In the genomic region with DNA sequence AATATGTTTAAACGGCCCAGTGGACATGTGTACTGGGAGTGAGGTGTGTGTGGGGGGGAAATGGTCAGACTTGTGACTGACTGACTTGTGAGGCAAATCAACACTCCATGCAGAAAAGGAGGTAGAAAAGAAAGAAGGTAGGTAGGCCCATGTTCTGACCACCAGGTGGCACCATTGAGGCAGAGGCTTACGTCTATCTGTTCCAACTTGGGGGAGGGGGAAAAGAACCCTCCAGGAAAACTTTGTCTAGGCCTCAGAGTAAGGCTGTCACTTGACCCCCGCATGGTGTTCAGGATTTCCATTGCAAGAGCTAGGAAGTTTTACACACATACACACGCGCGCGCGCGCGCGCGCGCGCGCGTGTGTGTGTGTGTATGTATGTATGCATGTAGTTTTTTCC, we compare ENCODE assay signal across 8 mouse cellular contexts. TPM values are rescaled to one million over a fixed set of nuclear protein-coding genes. Genes with fewer than 3 reads are reported as not detected.
DNase-seq lines count a peak whose midpoint lies in the region; ATAC-seq and TF ChIP-seq lines count a peak whose summit lies in the region.

No protein-coding gene starts in this region.

- H3K9ac ChIP-seq in heart, embryonic 13.5 days, result peak overlapping the region; percentile 70
- H3K9ac ChIP-seq in kidney, postnatal 0 days (ENCODE audit: low read depth, low read length), result no peak overlapping the region
- peak overlapping the region; percentile 22; the same call in 1 of the 2 replicates for H3K9ac ChIP-seq in liver, embryonic 13.5 days
- H3K9ac ChIP-seq in stomach, postnatal 0 days (ENCODE audit: low read length), result peak overlapping the region; percentile 35

- 20% methylated on average over 16 of the region's 16 CpGs for WGBS in heart, embryonic 13.5 days
- WGBS in kidney, postnatal 0 days, result 15% methylated on average over 16 of the region's 16 CpGs
- WGBS in liver, embryonic 13.5 days (ENCODE audit: insufficient replicate concordance), result 7% methylated on average over 16 of the region's 16 CpGs
- 11% methylated on average over 16 of the region's 16 CpGs for WGBS in stomach, postnatal 0 days

- no peak overlapping the region for H3K27ac ChIP-seq in heart, embryonic 13.5 days (replicated peaks)
- H3K27ac ChIP-seq in kidney, postnatal 0 days, result no peak overlapping the region
- H3K27ac ChIP-seq in liver, embryonic 13.5 days, result no peak overlapping the region
- H3K27ac ChIP-seq in stomach, postnatal 0 days (replicated peaks), result no peak overlapping the region

- H3K4me2 ChIP-seq in heart, embryonic 13.5 days, result peak overlapping the region; percentile 93
- peak overlapping the region; percentile 67 for H3K4me2 ChIP-seq in kidney, postnatal 0 days (ENCODE audit: low read length)
- peak overlapping the region; percentile 98 for H3K4me2 ChIP-seq in liver, embryonic 13.5 days
- peak overlapping the region; percentile 79 for H3K4me2 ChIP-seq in stomach, postnatal 0 days (replicated peaks; ENCODE audit: low read depth)

- TF ChIP-seq CTCF in kidney, postnatal 0 days (IDR thresholded peaks at IDR 0.05; ENCODE audit: low read depth), result peak; percentile 97
- TF ChIP-seq CTCF in stomach, postnatal 0 days (IDR thresholded peaks at IDR 0.05; ENCODE audit: low read depth), result peak; percentile 96

- H3K4me3 ChIP-seq in heart, embryonic 13.5 days, result peak overlapping the region; percentile 82
- peak overlapping the region; percentile 66; the same call in 1 of the 2 replicates for H3K4me3 ChIP-seq in kidney, postnatal 0 days (replicated peaks; ENCODE audit: low read depth, low read length)
- H3K4me3 ChIP-seq in liver, embryonic 13.5 days (replicated peaks), result peak overlapping the region; percentile 72
- H3K4me3 ChIP-seq in stomach, postnatal 0 days (ENCODE audit: low read depth, low read length), result peak overlapping the region; percentile 72

- no peaks in the 10 kb centered on the region for H3K27me3 ChIP-seq in heart, embryonic 13.5 days (replicated peaks)
- H3K27me3 ChIP-seq in kidney, postnatal 0 days (ENCODE audit: insufficient read depth, low read length), result no peaks in the 10 kb centered on the region
- H3K27me3 ChIP-seq in liver, embryonic 13.5 days, result no peaks in the 10 kb centered on the region
- H3K27me3 ChIP-seq in stomach, postnatal 0 days (ENCODE audit: control insufficient read depth, insufficient read depth, low read length), result no peaks in the 10 kb centered on the region

- H3K36me3 ChIP-seq in heart, embryonic 13.5 days, result no peaks in the 10 kb centered on the region
- no peaks in the 10 kb centered on the region for H3K36me3 ChIP-seq in kidney, postnatal 0 days (ENCODE audit: insufficient read depth, low read length)
- no peaks in the 10 kb centered on the region for H3K36me3 ChIP-seq in liver, embryonic 13.5 days
- H3K36me3 ChIP-seq in stomach, postnatal 0 days (ENCODE audit: control insufficient read depth, insufficient read depth, low read length), result no peaks in the 10 kb centered on the region

- peak; percentile 50 for ATAC-seq in CD4-positive, CD25-positive, alpha-beta regulatory T cell, adult 4 months
- ATAC-seq in erythroblast, adult 5-6 weeks (replicated peaks; ENCODE audit: low FRiP score, poor library complexity, severe bottlenecking), result peak; percentile 67; the same call in 1 of the 2 replicates
- no peak for ATAC-seq in heart, embryonic 13.5 days (ENCODE audit: extremely low read depth, insufficient number of reproducible peaks, low FRiP score, low TSS enrichment)
- ATAC-seq in kidney, postnatal 0 days (replicated peaks; ENCODE audit: low FRiP score, low read depth), result peak; percentile 48
- no peak for ATAC-seq in liver, embryonic 13.5 days (ENCODE audit: low read depth)
- peak; percentile 46 for ATAC-seq in stomach, postnatal 0 days (ENCODE audit: low FRiP score, low TSS enrichment)

- DNase-seq in brain, adult 2 months (ENCODE audit: low read depth, low spot score), result peak; percentile 90
- DNase-seq in kidney, postnatal 0 days (ENCODE audit: low spot score), result peak; percentile 92
- peak; percentile 58 for DNase-seq in liver, embryonic 13.5 days
- peak; percentile 79 for DNase-seq in neural tube, embryonic 10.5 days (ENCODE audit: extremely low spot score, low spot score)
- DNase-seq in stomach, postnatal 0 days (ENCODE audit: low spot score), result peak; percentile 77

- H3K9me3 ChIP-seq in heart, embryonic 13.5 days, result no peaks in the 10 kb centered on the region
- no peaks in the 10 kb centered on the region for H3K9me3 ChIP-seq in kidney, postnatal 0 days (replicated peaks; ENCODE audit: low read length)
- no peaks in the 10 kb centered on the region for H3K9me3 ChIP-seq in liver, embryonic 13.5 days (replicated peaks)
- H3K9me3 ChIP-seq in stomach, postnatal 0 days (ENCODE audit: control insufficient read depth, low read length), result no peaks in the 10 kb centered on the region

- peaks cover 32% of the 10 kb centered on the region for H3K4me1 ChIP-seq in heart, embryonic 13.5 days
- 0 out of 2 replicates have a peak, but pooled peaks cover 6% of the 10 kb centered on the region for H3K4me1 ChIP-seq in kidney, postnatal 0 days (replicated peaks; ENCODE audit: insufficient read depth, low read length)
- H3K4me1 ChIP-seq in liver, embryonic 13.5 days (replicated peaks), result peaks cover 33% of the 10 kb centered on the region
- peaks cover 5% of the 10 kb centered on the region; the same call in 1 of the 2 replicates for H3K4me1 ChIP-seq in stomach, postnatal 0 days (replicated peaks; ENCODE audit: control insufficient read depth, insufficient read depth)

- no peak for TF ChIP-seq EP300 in stomach, postnatal 0 days (optimal IDR thresholded peaks at IDR 0.05)

RNA-seq across cellular contexts. Expression of a gene that starts 1.8 kb away (rescaled TPM):
- polyA plus RNA-seq in CD4-positive, CD25-positive, alpha-beta regulatory T cell, adult 4 months (2017; shearing (Covaris generic)), result 1 to 10 TPM; 3.0 to 3.6 TPM
- 6.3 and 10.2 TPM in 2 replicates for total RNA-seq in erythroblast, adult 5-6 weeks (2015; ENCODE audit: low replicate concordance)
- total RNA-seq in erythroblast, adult 5-6 weeks (2017; ENCODE audit: low replicate concordance), result 6.3 and 6.5 TPM in 2 replicates
- polyA plus RNA-seq in heart, embryonic 13.5 days (2015; fragmentation: Nextera tagmentation; extraction: Ambion mirVana), result 3.0 and 3.2 TPM in 2 replicates
- 6.1 and 8.1 TPM in 2 replicates for polyA plus RNA-seq in kidney, postnatal 0 days (2015; fragmentation: Nextera tagmentation; extraction: Ambion mirVana)
- polyA plus RNA-seq in liver, embryonic 13.5 days (2015; fragmentation: Nextera tagmentation; extraction: Ambion mirVana), result 1.6 and 1.9 TPM in 2 replicates
- 8.5 and 9.4 TPM in 2 replicates for polyA plus RNA-seq in stomach, postnatal 0 days (2015; fragmentation: Nextera tagmentation; extraction: Ambion mirVana)

RNA-seq across cellular contexts. Expression of a gene that starts 54.7 kb away (rescaled TPM):
- not detected for polyA plus RNA-seq in CD4-positive, CD25-positive, alpha-beta regulatory T cell, adult 4 months (2017; shearing (Covaris generic))
- total RNA-seq in erythroblast, adult 5-6 weeks (2015; ENCODE audit: low replicate concordance), result not detected in 2 replicates
- not detected in 2 replicates for total RNA-seq in erythroblast, adult 5-6 weeks (2017; ENCODE audit: low replicate concordance)
- polyA plus RNA-seq in heart, embryonic 13.5 days (2015; fragmentation: Nextera tagmentation; extraction: Ambion mirVana), result not detected in 2 replicates
- polyA plus RNA-seq in kidney, postnatal 0 days (2015; fragmentation: Nextera tagmentation; extraction: Ambion mirVana), result not detected in 2 replicates
- polyA plus RNA-seq in liver, embryonic 13.5 days (2015; fragmentation: Nextera tagmentation; extraction: Ambion mirVana), result not detected in 2 replicates
- not detected in 2 replicates for polyA plus RNA-seq in stomach, postnatal 0 days (2015; fragmentation: Nextera tagmentation; extraction: Ambion mirVana)

Comparison
In these comparisons a context has a peak if more than half of its experiments do, and no peak if none do; other contexts are left out.
1. ATAC-seq: peak in CD4-positive, CD25-positive, alpha-beta regulatory T cell, adult 4 months (single experiment), erythroblast, adult 5-6 weeks (single experiment), kidney, postnatal 0 days (single experiment) and stomach, postnatal 0 days (single experiment); none in heart, embryonic 13.5 days (single experiment) and liver, embryonic 13.5 days (single experiment).
2. Peak in every context shown above with its lines, with median percentiles within 50 percentile points of each other: DNase-seq, H3K4me2 ChIP-seq and H3K4me3 ChIP-seq.